Mouse (Mus musculus) embryonic facial prominence, embryonic 14.5 days (tissue): ENCODE results near the gene Cyp2d40. TPM values are rescaled to one million over a fixed set of nuclear protein-coding genes. Genes with fewer than 3 reads are reported as not detected.
"Not testable (repeated sequence)": the region's sequence is repeated elsewhere in the genome, so short reads cannot be mapped to it uniquely, and the experiment has no call there.

Experiments
- ATAC-seq: fragments of 200-750 bp; cut with Nextera tagmentation; 2 replicates; pipeline ENCODE4 v1.8.0; 2017; ENCODE audit warnings: low read depth, moderate number of reproducible peaks, moderate TSS enrichment
- DNase-seq: peaks from one replicate; pipeline ENCODE4 v3.0.0-alpha.2; 2015; ENCODE audit warnings: low spot score
- H3K27ac ChIP-seq: fragments of 300-500 bp; sonication (generic); replicated peaks from 2 replicates; pipeline ENCODE4 v1.5.1; 2014; ENCODE audit warnings: low read depth, mild to moderate bottlenecking, low read length, moderate library complexity
- H3K27me3 ChIP-seq: fragments of 300-500 bp; sonication (generic); replicated peaks from 2 replicates; pipeline ENCODE4 v1.6.1; 2014; ENCODE audit warnings: low read length; ENCODE audit not compliant: control insufficient read depth, insufficient read depth
- H3K36me3 ChIP-seq: fragments of 300-500 bp; sonication (generic); 2 replicates; pipeline ENCODE4 v1.6.1; 2014; ENCODE audit warnings: low read length, mixed read lengths; ENCODE audit not compliant: control insufficient read depth, insufficient read depth
- H3K4me1 ChIP-seq: fragments of 300-500 bp; sonication (generic); 2 replicates; pipeline ENCODE4 v1.6.1; 2014; ENCODE audit warnings: antibody characterized with exemption, low read length; ENCODE audit not compliant: control insufficient read depth, insufficient read depth
- H3K4me2 ChIP-seq: fragments of 300-500 bp; sonication (generic); 2 replicates; pipeline ENCODE4 v1.6.1; 2014; ENCODE audit warnings: low read depth, mild to moderate bottlenecking, low read length, moderate library complexity, mixed read lengths
- H3K4me3 ChIP-seq: fragments of 300-500 bp; sonication (generic); 2 replicates; pipeline ENCODE4 v1.5.1; 2014; ENCODE audit warnings: low read depth, mild to moderate bottlenecking, low read length
- H3K9ac ChIP-seq: fragments of 300-500 bp; sonication (generic); 2 replicates; pipeline ENCODE4 v1.6.1; 2014; ENCODE audit warnings: low read depth, mild to moderate bottlenecking, low read length, moderate library complexity, mixed read lengths
- H3K9me3 ChIP-seq: fragments of 300-500 bp; sonication (generic); 2 replicates; pipeline ENCODE4 v1.6.1; 2016; ENCODE audit warnings: low read length; ENCODE audit not compliant: control insufficient read depth
- WGBS: fragments of 180-500 bp; shearing (Covaris S2); extraction: QIAGEN DNeasy Blood & Tissue Kit; methylation state at CpG from one replicate; pipeline ENCODE4 v1.1.7; 2014; 5-methylcytosine and 5-hydroxymethylcytosine counted together
- microRNA-seq: library from miRNA; unstranded; fragments of <30 nt; microRNA quantifications from one replicate; pipeline ENCODE4, GENCODE M21; 2016; ENCODE audit warnings: borderline number of aligned reads
- polyA plus RNA-seq: library from polyadenylated mRNA; unstranded; fragments of >200 nt; fragmentation: Nextera tagmentation; extraction: Ambion mirVana; gene quantifications from 2 replicates; pipeline ENCODE4 v1.2.1, GENCODE M21; 2014

Cyp2d40 gene
- polyA plus RNA-seq, 1 experiment from 2014 or later = not detected

DNA sequence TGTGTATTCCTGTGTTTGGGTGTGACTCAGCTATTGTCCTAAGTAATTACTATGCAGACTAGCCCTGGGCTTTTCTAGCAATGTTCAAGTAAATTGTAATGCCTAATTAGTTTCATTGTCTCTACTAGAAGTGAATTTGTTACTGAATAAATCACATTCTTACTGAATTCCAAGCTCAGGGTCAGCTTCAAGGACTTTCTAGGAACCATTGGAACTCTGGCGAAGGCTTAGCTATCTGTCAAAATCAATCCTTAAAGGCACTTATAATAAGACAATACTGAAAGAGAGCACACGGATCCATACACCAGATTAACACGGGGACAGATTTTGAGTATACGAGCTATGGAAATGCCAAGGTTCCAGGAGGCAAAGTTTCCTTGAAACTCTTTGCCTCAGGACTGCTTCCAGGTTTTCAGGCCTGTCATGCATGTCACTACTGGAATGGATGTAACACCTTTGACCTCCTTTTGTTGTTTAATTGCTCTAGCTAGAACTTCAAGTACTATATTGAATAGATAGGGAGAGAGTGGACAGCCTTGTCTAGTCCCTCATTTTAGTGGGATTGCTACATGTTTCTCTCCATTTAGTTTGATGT, 30.6 kb downstream of the Cyp2d40 start:
- not testable (repeated sequence) for ATAC-seq, H3K27ac ChIP-seq, H3K4me2 ChIP-seq, DNase-seq, H3K4me1 ChIP-seq, H3K9ac ChIP-seq, H3K27me3 ChIP-seq, H3K36me3 ChIP-seq, H3K9me3 ChIP-seq, H3K4me3 ChIP-seq
- 86% methylated on average over 4 of the region's 4 CpGs for WGBS

Small RNA genes lying within 50 kb of the gene (microRNA-seq; reads per million reads assigned to microRNA genes)
- gene Gm27618 = not detected

Other genes starting within 250 kb of the Cyp2d40 start
- gene Cyp2d12, start 209.1 kb downstream of the Cyp2d40 start, polyA plus RNA-seq = not detected in 2 replicates
- not detected in 2 replicates for gene Cyp2d34, start 143.2 kb downstream of the Cyp2d40 start, polyA plus RNA-seq
- gene Cyp2d26, start 30.1 kb upstream of the Cyp2d40 start, polyA plus RNA-seq = not detected in 2 replicates
- 11.3 and 12.3 TPM in 2 replicates for gene Tcf20, start 223.7 kb upstream of the Cyp2d40 start, polyA plus RNA-seq